Mouse (Mus musculus) heart, postnatal 36 days (tissue): ENCODE results near the gene Qpctl. TPM values are rescaled to one million over a fixed set of nuclear protein-coding genes. Genes with fewer than 3 reads are reported as not detected.

ENCODE experiments used
- DNase-seq, 2 experiments: peaks; one replicate each; pipeline ENCODE4 v3.0.0; 2021 to 2022
- intact Hi-C: fragments of 180-260 bp; cut with DNase I; formaldehyde crosslinking; loops from one replicate; pipeline ENCODE4 v1.15.1; 2025
- total RNA-seq, 2 experiments: library from RNA; stranded (reverse); gene quantifications; 2 replicates each; pipeline ENCODE4 v1.2.3; 2021

Gene Qpctl
- 1 to 10 TPM; 3.8 to 4.8 TPM for total RNA-seq

DNA sequence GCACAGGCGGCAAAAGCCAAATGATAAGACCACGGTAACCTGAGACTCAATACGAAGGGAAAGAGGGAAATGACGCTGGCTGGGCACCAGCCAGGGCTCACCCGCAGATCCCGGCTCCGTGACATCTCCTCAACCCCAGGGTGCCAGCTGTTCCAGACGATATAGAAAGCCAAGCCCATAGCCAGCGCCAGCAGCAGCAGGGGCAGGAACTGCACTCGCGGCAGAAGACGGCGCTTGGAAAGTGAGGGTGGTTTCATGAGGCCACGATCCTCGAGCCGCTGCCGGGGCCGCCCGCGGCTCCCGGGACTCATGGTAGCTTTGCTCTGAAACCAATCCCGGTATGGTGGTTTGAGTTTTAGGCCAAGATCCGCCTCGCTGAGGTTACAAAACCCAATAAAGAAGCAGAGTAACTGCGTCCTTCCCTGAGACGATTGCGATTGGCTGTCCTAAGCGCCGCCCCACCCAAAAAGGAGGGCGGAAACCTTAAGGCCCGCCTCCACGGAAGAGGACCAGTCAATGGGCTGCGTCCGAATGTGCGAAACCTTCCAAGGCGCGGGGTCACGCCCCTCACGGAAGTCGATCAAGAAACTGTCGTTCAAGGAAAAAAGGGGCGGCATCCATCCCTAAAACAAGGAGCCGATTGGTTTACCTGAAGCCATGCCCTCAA is at the start of gene Qpctl:
Gene Qpctl (minus strand): TSS at position 417 of the 667 bp plus-strand sequence.
- DNase-seq = peak; percentile 94 to 96
- intact Hi-C loops = loop anchor here (1.0 kb wide), 1 partner anchor 15 kb away; no protein-coding TSS in a partner anchor

DNA sequence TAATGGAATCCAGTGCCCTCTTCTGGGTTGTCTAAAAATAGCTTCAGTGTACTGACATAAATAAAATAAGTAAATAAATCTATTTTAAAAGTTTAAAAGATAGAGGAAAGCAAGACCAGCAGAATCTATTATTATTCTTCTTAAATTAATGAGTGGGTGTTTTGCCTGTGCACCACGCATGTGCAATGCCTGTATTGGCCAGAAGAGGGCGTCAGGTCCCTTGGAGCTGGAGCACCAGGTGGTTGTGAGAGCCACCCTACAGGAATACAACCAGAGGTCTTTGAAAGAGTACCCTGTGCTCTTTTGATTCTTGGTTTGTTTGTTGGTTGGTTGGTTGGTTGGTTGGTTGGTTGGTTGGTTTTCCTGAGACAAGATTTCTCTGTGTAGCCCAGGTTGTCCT is 48.9 kb upstream of the Qpctl start:
- intact Hi-C loops = loop anchor here (2.0 kb wide), 1 partner anchor 19 kb away; no protein-coding TSS in a partner anchor

DNA sequence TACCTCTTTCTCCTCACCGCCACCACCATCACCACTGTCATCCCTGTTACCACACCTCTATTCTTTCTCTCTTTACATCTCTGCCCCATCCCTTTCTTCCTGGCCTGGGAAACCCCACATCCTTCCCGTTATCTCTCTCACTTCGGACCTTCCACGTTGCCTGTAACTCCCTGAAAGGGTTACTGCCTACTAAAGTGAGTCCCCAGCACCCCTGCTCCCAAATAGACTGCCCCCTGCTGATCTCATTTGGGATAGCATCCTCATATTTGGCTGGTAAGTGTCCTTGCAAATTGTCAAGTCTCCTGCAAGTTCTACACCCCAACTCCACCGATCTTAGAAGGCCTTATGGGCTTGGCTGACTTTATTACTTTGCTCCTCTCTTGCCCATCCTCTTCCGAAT is 47.6 kb upstream of the Qpctl start:
- intact Hi-C loops = loop anchor here (2.0 kb wide), 1 partner anchor 18 kb away; no protein-coding TSS in a partner anchor
- no peak for DNase-seq

More for the DNA sequence above, 48.9 kb upstream of the Qpctl start:
- DNase-seq = peak in 1 of 2 experiments; percentile 50

DNA sequence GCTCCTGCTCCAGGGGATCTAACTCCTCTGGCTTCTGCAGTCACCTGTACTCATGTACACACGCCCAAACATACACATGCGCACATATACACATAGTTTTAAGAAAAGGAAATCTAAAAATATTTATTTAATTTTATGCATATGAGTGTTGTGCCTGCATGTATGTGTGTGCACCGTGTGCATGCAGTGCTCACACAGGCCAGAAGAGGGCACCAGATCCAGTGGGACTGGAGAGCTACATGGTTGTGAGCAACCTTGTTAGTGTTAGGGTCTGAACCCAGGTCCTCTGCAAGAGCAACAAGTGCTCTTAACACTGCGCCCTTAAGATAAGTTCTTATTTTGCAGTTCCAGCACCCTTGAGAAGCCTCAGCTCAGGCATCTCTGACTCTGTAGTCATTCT is 45.6 kb upstream of the Qpctl start:
- intact Hi-C loops = no loop called here
- no peak for DNase-seq

DNA sequence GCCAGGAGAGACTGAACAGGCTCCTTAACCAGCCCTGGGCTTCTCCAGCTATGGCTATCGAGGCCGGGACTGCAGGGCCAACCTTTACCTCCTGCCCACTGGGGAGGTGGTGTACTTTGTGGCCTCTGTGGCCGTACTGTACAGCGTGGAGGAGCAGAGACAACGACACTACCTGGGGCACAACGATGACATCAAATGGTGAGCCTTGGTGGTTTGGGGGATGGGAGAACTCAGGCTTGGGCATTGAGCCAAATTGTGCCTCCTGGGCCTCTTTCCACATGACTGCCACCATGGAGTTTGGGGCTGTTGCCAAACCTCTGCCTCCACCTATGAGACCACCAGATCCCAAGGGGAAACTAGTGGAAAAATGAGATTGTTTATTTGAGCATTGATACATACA is 35.7 kb upstream of the Qpctl start:
- DNase-seq = no peak

DNA sequence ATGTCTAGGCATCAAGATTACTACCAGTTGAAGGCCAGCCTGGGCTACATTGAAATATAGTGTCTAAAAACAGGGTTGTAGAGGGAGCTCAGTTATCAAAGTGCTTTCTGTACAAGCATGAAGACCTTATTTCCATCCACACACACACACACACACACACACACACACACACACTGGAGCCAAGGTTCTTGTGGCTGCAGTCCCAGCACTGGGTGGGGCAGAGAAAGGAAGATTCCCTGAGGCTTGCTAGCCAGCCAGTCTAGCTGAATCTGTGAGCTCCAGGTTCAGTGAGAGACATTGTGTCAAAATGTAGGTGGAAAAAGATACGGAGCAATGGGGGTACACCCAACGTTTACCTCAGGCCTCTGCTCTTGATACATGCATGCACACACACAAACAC is 35.2 kb upstream of the Qpctl start:
- intact Hi-C loops = no loop called here
- no peak for DNase-seq

More for the DNA sequence above, 35.7 kb upstream of the Qpctl start:
- intact Hi-C loops = no loop called here

DNA sequence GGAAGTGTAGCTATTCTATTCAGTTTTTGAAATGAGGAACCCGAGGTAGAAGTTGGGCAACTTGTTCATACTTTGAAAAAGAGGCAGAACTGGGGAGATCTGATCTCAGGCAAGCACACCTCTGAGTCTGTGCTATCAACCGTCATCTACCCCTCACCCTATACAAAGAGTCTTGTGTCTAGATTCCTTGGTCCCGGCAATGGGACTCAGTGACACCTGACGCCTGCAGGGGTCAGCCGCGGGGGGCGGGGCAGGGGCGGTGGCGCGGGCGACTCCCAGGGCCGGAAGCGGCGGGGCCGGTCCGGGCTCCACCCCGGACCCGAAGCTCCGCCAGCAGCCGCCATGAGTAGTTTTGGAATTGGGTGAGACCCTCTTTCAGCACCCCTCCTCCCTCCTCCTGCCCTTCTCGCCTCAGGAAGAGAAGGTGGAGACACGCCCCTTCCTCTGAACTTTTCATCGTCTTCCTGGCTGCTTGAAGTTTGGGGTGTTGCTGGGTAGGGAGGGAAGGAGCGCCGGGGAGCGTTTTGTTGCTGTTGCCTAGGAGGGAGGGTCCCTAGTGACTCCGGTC is 31.9 kb upstream of the Qpctl start:
- intact Hi-C loops = no loop called here
- peak; percentile 40 to 49 for DNase-seq

DNA sequence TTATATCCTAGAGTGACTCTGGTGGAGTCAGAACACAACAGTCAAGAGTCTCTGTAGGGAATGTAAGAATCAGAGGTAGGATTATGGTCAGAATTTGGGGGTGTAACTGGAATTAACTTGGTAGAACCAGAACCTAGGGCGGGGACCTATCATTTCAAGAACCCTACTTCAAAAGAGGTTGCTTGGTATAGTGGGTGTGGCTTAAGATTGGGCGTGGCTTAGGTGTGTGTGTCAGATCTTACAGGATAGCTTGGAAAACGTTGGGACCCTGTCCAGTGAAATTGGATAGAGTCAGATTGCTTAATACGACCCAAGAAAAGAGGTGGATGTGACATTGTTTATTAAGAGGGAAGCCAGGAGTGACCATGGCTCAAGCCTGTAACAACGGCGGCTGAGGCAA is 30.8 kb upstream of the Qpctl start:
- DNase-seq = no peak
- intact Hi-C loops = loop anchor here (2.0 to 5.0 kb wide), 4 partner anchors 17 to 162 kb away; partner anchors contain the start of genes Ercc1, Ppm1n and Rtn2

DNA sequence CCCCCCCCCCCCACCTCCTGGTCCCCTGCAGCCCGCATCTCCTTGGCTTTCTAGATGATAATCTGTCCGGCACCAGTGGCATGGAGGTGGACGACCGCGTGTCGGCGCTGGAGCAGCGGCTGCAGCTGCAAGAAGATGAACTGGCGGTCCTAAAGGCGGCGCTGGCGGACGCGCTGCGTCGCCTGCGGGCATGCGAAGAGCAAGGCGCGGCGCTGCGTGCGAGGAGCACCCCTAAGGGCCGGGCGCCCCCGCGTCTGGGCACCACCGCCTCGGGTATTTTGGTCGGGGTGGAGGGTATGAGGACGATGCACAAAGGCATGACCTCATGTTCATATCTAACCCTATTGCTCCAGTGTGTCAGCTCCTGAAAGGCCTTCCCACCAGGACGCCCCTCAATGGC is 30.1 kb upstream of the Qpctl start:
- DNase-seq = peak; percentile 53 to 66
- intact Hi-C loops = loop anchor here (2.0 to 5.0 kb wide), 4 partner anchors 18 to 163 kb away; partner anchors contain the start of genes Ercc1, Ppm1n and Rtn2

DNA sequence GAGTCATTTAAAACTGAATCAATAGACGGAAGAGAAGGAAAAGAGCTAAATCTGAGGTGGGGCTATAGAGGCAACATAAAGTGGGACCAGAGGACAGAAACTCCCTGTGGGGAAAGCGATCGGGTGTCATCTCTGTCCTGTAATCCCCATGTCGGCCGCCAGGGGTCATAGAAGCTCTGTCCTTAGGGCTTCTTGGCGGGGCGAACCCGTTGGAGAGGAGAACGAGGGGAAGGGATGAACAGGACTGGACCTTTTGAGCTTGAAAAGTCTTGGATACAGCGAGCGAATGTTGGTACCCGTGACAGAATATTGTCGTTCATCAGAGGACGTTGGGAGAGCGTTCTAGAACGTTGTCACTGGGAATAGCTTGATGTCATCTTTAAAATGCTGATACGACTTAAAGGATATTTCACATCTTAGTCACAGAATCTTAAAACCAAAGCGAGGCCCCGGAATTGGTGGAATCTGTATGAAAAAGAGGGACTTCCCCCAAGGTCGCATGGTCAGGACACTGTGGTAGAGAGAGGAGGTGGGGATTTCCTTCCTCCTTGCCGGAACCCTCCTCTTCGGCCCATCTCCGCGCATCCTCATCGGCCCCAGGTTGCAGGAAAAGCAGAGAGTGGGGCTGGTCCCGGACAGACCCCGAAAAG is 29.5 kb upstream of the Qpctl start:
- intact Hi-C loops = loop anchor here (1.0 to 5.0 kb wide), 5 partner anchors 18 to 164 kb away; partner anchors contain the start of genes Ercc1, Ppm1n and Rtn2
- peak; percentile 81 to 86 for DNase-seq

DNA sequence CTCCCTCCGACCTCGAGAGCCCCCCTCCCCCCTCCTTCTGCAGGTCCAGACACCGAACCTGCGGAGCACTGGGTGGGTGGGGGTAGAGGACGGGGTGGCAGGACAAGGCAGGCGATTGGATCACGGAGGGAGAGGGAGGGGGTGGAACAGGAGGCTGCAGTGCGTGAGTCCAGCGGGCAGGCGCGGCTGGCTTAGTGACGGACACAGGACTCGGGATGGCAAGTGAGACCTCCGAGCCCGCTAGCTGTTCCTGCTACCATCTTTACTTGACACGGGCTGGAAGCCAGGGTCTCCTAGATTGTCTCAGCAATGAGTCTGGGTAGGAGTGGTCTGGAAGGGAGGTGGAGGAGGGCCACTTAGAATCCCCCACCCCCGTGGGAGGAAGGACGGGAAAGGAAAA is 28.9 kb upstream of the Qpctl start:
- no peak for DNase-seq
- intact Hi-C loops = loop anchor here (1.0 to 5.0 kb wide), 5 partner anchors 19 to 164 kb away; partner anchors contain the start of genes Ercc1, Ppm1n and Rtn2

DNA sequence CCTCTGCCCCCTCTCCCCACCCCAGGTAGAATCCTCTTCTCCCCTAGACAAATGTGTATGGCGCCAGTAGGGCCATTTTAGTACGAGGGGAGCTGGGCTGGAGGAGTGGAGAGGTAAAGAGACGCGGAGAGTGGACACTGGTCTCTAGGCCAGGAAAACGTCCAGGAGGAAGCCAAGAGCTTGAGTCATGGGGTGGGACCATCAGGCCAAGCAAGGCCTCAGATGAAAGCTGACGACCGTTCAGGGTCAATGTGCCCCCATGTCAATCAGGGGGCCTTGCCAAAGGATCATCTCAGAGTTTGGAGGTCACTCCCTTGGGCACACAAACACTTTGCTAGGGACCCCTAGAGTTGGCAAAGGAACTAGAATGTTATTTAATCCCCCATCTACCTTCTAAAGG is 28.1 kb upstream of the Qpctl start:
- DNase-seq = no peak
- intact Hi-C loops = loop anchor here (5.0 kb wide), 3 partner anchors 105 to 165 kb away; partner anchors contain the start of genes Ercc1, Ppm1n and Rtn2

DNA sequence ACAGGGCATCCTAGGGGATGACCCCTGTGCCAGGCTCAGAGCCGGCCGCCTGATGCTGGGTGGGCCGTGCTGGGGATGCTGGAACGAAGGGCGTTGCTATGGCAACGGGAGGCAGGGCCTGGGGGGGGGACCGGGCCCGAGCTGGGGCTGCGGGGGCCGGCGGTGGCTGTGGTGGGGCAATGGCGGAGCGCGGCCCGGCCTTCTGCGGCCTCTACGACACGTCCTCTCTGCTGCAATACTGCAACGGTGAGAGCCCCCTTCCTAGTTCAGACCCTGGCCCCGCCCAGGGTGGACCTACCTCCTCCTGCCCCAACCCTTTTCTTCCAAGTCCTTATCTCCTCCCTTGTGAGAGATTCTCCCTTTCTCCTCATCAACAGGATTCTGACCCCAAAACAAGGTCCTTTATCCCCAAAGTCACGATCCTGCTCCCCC is 27.4 kb upstream of the Qpctl start:
- intact Hi-C loops = loop anchor here (5.0 kb wide), 3 partner anchors 106 to 166 kb away; partner anchors contain the start of genes Ercc1, Ppm1n and Rtn2

DNA sequence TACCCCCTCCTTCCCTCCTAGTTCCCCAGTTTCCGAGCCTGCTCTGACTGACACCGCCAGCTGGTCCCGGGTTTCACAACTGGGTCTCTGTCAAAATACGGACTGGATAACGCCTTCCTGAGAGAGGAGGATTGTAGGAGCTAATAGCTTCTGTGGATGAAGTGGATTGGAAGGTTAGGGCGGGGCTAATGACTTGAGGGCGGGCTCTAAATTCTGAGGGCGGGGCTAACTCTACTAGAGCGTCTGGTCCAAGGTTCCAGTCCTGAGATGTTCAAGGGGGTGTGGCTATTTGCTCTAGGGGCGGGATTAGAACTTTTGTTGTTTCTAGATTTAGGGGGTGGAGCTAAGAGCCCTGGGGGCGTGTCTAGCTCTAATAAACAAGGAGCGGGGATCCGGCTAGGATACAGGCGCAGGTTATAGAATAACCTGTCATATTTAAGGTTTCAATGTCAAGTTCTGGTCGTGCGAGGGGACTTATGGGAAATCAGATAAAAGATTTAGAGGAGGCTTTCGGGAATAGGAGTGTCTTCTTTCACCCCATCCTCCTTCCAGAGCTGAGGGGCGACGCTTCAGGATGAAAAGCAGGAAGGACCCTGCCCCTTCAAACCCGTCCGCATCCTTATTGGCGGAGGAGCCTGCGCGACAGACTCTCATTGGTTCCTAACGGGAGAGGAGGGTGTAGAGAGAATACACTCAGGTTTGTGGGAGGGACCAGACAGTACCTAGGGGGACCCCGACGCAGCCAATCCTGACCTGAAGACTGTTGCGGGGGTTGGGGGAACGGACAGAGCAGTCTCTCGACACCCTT is 26.8 kb upstream of the Qpctl start, which contains the start of gene Eml2:
Gene Eml2 (plus strand): TSS at position 714 of the 808 bp plus-strand sequence.
- intact Hi-C loops = loop anchor here (5.0 kb wide), 3 partner anchors 106 to 166 kb away; partner anchors contain the start of genes Ercc1, Ppm1n and Rtn2
- no peak for DNase-seq

More for the DNA sequence above, 27.4 kb upstream of the Qpctl start:
- no peak for DNase-seq

DNA sequence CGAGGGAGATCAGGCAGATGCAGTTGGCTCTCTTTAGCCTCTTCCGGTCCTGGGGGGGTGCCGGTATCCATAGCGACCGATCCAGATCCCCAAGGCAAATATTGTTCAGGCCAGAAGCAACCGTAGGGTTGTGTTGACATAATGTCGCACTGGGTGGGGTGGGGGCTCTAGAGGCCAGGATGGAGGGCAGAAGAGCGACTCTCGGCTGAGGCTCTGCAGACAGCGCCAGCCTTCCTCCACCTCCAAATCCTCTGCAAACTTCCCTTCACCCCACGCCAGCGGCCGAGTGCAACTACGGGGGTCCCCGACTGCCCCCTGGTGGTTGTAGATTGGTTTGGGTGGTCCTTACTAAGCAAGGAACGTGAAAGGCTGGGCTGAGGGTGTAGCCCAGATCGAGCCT is 23.8 kb upstream of the Qpctl start:
- peak; percentile 87 to 89 for DNase-seq
- intact Hi-C loops = loop anchor here (1.0 kb wide), 1 partner anchor 16 kb away; no protein-coding TSS in a partner anchor

DNA sequence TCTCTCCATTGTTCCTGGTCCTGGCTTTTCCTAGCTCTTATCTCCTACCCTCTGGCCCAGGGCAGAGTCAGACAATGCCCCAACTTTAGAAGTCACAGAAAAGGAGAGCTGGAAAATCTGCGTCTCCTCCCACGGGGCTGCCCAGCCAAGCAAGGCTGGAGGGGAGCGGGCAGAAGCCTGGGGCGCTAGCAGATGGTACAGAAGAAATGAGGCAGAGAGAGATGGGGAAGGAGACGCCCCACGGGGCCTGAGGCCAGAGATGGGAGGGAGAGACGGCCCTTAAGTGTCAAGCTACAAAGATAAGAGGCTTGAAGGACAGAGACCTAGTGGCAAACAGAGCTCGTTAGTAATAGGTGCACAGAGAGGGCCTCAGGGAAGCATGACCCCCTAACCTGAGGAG is 22.7 kb upstream of the Qpctl start:
- intact Hi-C loops = loop anchor here (1.0 kb wide), 1 partner anchor 15 kb away; no protein-coding TSS in a partner anchor
- no peak for DNase-seq

DNA sequence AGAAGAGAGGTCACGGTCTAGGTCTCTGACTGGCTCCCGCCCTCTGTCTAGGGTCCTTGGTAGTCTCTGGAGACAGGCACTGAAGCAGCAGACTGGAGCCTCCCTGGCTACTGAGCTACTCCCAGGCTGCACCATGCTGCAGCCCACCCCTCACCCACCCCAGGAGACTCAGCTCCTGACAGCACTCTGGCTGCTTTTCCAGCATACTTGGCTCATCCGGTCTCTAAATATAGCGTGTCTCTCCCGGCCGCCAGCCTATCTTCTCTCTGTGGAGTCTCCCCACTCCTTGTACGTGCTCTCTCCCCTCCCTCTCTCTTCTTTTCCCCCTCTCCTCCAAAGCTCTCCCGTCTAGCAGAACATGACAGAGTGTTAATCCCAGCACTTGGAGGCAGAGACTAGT is 21.1 kb upstream of the Qpctl start:
- DNase-seq = peak; percentile 32 to 44
- intact Hi-C loops = no loop called here

DNA sequence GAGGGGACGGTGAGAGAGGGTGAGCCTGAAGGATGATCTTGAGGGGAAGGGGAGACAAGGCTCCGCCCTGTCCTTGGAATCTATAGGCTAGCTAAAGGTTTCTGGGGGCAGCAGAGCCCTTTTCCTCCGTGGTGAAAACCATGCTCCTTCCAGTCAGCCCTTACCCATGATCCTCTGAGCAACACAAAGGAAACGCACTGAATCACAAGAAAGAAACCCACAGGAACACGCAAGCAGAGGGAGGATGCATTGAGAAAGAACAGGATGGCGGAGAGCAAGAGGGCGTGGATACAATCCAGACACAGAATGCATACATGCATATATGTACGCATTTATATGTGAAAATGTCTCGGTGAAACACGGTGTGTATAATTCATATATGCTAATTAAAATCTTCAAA is 20.4 kb upstream of the Qpctl start:
- intact Hi-C loops = no loop called here
- no peak for DNase-seq

DNA sequence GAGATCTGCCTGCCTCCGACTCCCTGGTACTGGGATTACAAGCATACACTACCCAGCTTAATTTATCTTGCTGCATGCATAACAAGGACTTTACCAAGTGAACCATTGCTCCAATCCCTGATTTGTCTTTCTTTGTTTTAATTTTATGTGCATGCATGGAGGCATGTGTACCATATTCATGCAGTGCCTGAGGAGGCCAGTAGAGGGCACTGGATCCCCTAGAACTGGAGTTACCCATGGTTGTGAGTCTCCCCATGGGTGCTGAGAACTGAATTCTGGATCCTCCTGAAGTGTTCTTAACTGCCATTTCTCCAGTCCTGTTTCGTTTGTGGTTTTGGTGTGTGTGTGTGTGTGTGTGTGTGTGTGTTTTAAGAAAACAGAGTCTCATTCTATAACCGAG is 17.9 kb upstream of the Qpctl start:
- intact Hi-C loops = no loop called here
- no peak for DNase-seq
